Mouse (Mus musculus) megakaryocyte, embryonic 14.5 days (primary cell): ENCODE results near the gene Zfp518a.

Source experiments
- FLI1 ChIP-seq: IDR thresholded peaks from 2 replicates; pipeline ENCODE4 v1.6.1; 2012; ENCODE audit warnings: low read length, inconsistent platforms, mixed read lengths
- GATA1 ChIP-seq: IDR thresholded peaks from 3 replicates; pipeline ENCODE4 v1.6.1; 2012; ENCODE audit warnings: mixed read lengths, low read length, inconsistent platforms, borderline replicate concordance

GRCm38 (mm10) chr19:40964367-40964891 lies 69.9 kb downstream of the Zfp518a start:
- TF ChIP-seq GATA1, result no peak
- no peak for TF ChIP-seq FLI1
